Mouse (Mus musculus) spleen, adult 18-20 months (tissue): ENCODE measurements at regions not wholly inside any gene's neighbourhood (a gene's known extent, or its start where the extent isn't known, plus 50 kb on each side); places are given as distances from the start of the nearest gene placed in this dataset.

ENCODE experiments used
- DNase-seq, 2 experiments: peaks; one replicate each; pipeline ENCODE4 v3.0.0; 2022; ENCODE audit warnings: mixed read lengths in 2 of 2

- DNase-seq, result no peak
These were observed 104.6 kb downstream of the Ube2e3 start for GRCm38 (mm10) chr2:78972288-78973117.

GRCm38 (mm10) chr2:78973811-78974210 is 105.9 kb downstream of the Ube2e3 start:
- no peak for DNase-seq

GRCm38 (mm10) chr2:78974683-78975392 is 106.9 kb downstream of the Ube2e3 start:
- no peak for DNase-seq

- DNase-seq, result no peak
These were observed 107.5 kb downstream of the Ube2e3 start for GRCm38 (mm10) chr2:78975393-78975774.

- DNase-seq, result no peak
These were observed 108.2 kb downstream of the Ube2e3 start for GRCm38 (mm10) chr2:78976084-78976483.

GRCm38 (mm10) chr2:78977632-78978397 is 109.9 kb downstream of the Ube2e3 start:
- no peak for DNase-seq

GRCm38 (mm10) chr2:78980019-78980418 is 112.1 kb downstream of the Ube2e3 start:
- no peak for DNase-seq

GRCm38 (mm10) chr2:78980661-78981229 is 112.8 kb downstream of the Ube2e3 start:
- DNase-seq, result no peak

- DNase-seq, result no peak
These were observed 115.4 kb downstream of the Ube2e3 start for GRCm38 (mm10) chr2:78983347-78983746.

GRCm38 (mm10) chr2:78983944-78984498 is 116.1 kb downstream of the Ube2e3 start:
- no peak for DNase-seq

GRCm38 (mm10) chr2:78986984-78987383 is 119.1 kb downstream of the Ube2e3 start:
- no peak for DNase-seq

- no peak for DNase-seq
These were observed 119.5 kb downstream of the Ube2e3 start for GRCm38 (mm10) chr2:78987388-78987787.

- no peak for DNase-seq
These were observed 120.3 kb downstream of the Ube2e3 start for GRCm38 (mm10) chr2:78988224-78988623.

- no peak for DNase-seq
These were observed 127.1 kb downstream of the Ube2e3 start for GRCm38 (mm10) chr2:78994800-78995555.

- no peak for DNase-seq
These were observed 130.7 kb downstream of the Ube2e3 start for GRCm38 (mm10) chr2:78998637-78999036.

- no peak for DNase-seq
These were observed 131.5 kb downstream of the Ube2e3 start for GRCm38 (mm10) chr2:78999410-78999809.

- DNase-seq, result no peak
These were observed 136.9 kb downstream of the Ube2e3 start for GRCm38 (mm10) chr2:79004862-79005261.

- DNase-seq, result no peak
These were observed 140.7 kb downstream of the Ube2e3 start for GRCm38 (mm10) chr2:79008642-79009041.

GRCm38 (mm10) chr2:79009791-79010190 is 141.9 kb downstream of the Ube2e3 start:
- no peak for DNase-seq

- no peak for DNase-seq
These were observed 142.3 kb downstream of the Ube2e3 start for GRCm38 (mm10) chr2:79010273-79010672.

- peak in 1 of 2 experiments; percentile 13 for DNase-seq
These were observed 151.0 kb downstream of the Ube2e3 start for GRCm38 (mm10) chr2:79018732-79019423.
